Mouse (Mus musculus) ovary, adult 10 weeks (tissue): ENCODE results near the gene Rab15. TPM values are rescaled to one million over a fixed set of nuclear protein-coding genes. Genes with fewer than 3 reads are reported as not detected.

ENCODE experiments used
- polyA plus RNA-seq: library from polyadenylated mRNA; stranded (reverse); fragments of 350-450 nt; fragmentation: Illumina TruSeq; extraction: RNeasy Lipid Tissue Mini Kit (QIAGEN cat#74804); gene quantifications from one replicate; pipeline ENCODE4 v1.2.3, GENCODE M21; 2014

Rab15 gene
- polyA plus RNA-seq: 1.9 TPM

DNA sequence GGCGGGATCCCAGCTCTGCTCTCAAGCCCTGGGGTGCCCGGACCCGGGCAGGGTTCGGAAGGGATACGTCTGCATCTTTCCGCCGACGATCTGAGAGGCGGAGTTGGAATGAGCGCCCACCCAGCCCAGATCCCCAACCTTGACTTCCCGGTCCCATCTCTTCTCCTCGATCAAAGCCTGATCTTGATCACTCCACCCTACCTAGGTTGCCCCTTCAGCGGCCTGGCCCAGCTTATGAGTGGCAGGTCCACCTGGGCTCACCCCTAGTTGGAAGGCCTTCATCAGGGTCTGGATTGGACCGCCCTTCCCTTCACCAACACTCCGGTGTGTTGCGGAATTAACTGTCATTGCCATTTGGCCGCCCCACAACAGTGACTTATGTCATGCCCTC is at the start of gene Rab15:
Rab15 (minus strand) TSS at position 258 of the 391 bp plus-strand sequence.

DNA sequence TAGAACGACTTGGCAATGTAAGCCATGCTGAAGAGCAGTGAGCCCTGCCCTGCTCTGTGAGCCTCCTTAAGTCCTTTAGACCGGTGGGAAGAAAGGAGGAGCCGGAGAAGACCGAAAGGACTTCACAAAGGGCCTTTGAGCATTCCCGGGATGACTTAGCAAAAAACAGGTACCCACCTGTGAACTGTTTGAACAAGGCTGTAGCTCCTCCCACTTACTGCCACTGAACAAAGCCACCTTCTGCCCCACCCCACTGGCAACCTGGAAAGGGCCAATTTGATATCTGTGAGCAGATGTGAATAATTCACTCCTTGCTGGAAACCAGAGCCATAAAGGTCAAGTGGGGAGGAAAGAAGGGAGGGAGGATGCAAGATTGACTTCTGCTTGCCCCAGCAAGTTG is 27.4 kb downstream of the Rab15 start, which contains the start of gene Gpx2:
Gpx2 (minus strand) TSS at position 205 of the 400 bp plus-strand sequence.

DNA sequence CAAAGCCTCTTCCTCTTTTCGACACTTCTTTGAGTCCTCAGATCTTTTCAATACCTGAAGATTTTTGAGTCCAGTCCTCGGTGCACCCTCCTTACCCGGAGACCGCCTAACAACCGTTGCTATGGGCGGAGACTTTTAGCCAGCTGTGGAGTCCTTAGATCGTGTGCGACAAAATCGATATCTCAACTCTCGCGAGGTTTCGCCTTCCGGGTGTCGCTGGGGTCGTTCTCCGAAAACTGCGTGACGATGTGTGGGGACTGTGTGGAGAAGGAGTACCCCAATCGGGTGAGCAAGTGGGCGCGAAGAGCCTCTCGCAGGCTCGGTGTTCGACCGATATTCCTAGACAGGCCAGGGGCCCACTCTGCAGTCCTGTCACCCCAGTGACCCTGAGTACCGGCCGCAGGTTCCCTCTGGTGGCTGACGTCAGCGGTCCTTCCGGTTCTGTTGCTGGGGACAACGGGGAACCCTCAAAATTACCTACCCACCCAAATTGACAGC is 57.3 kb downstream of the Rab15 start, which contains the start of the genes Churc1 and Fntb:
Churc1 (plus strand) TSS at position 185 of the 498 bp plus-strand sequence.
Fntb (plus strand) TSS at position 236 of the 498 bp plus-strand sequence.

Other genes with a start within 250 kb of the Rab15 start
- gene Sptb, start 112.4 kb downstream of the Rab15 start, polyA plus RNA-seq: 1.2 TPM
- 55.7 TPM for gene Churc1, start 57.4 kb downstream of the Rab15 start, polyA plus RNA-seq
- gene Fntb, start 57.3 kb downstream of the Rab15 start, polyA plus RNA-seq: 2.6 TPM
- gene Gpx2, start 27.4 kb downstream of the Rab15 start, polyA plus RNA-seq: not detected
- gene Max, start 139.3 kb upstream of the Rab15 start, polyA plus RNA-seq: 126 TPM